Mouse (Mus musculus) ovary, postnatal 14 days (tissue): ENCODE results near the gene Mgmt.

Source experiments
- DNase-seq: peaks from one replicate; pipeline ENCODE4 v3.0.0; 2022; ENCODE audit warnings: low spot score

Gene Mgmt

GRCm38 (mm10) chr7:137002431-137002830 lies 108.0 kb downstream of the Mgmt start:
- no peak for DNase-seq

DNA sequence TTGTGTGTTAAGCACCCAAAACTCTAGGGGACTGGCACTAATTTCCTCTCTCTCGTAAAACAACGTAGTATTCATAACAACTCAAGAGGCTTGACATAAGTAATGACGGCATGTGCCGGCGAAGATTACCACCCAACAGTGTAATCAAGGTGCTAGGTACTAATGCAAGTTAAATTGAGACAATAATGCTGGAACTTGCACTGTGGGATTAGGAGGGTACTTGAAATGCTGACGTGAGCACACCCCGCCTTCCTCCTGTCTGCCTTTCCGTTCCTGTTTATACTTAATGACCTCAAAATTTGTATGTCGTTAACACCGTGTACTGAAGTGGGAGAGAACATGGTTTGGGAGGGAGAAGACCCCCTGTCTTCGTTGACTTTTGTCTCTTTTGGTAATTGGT lies 110.9 kb downstream of the Mgmt start:
- DNase-seq: no peak

GRCm38 (mm10) chr7:137008321-137008720 lies 113.9 kb downstream of the Mgmt start:
- no peak for DNase-seq

DNA sequence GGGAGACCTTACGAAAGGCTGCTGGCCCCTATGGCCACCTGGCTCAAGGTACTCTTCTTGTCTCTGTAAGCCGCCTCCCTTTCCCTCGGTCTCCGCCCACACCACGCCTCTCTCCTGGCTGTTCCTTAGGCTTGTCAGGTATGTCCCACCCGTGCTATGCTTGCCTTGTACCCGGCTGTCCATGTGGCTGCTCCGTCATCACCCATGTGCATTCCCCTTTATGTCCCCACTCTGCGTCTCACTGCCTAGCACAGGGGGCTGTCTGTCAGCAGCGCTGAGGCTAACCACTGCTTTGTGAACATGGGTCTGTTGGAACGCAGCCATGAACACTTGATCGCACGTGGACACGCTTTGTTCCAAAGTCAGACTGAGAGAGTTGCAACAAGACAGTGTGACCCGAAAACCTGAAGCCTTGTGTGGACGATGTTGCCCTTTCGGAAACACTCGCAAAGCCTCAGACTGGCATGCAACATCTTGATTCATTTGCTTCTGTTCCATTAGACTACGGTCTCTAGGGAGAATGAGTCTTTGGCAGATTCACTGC lies 115.4 kb downstream of the Mgmt start:
- DNase-seq: no peak

DNA sequence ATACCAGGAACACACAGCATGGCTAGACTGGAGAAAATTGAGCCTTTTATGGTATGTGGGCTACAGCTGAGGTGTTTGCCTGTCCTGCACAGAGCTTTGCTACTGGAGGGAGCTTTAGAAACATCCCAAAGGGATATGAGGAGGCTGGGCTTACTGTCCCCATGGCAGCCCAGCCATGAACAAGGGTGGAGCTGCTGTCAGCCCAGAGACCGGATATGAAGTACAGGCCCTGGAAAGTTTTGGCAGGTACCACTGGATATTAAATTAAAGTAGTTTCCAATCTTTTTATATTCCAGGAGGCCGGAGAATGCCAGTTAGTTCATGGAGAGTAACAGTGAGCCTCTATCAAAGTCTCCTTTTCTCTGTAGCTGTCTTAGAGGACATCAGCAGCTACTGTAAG lies 116.0 kb downstream of the Mgmt start:
- no peak for DNase-seq

DNA sequence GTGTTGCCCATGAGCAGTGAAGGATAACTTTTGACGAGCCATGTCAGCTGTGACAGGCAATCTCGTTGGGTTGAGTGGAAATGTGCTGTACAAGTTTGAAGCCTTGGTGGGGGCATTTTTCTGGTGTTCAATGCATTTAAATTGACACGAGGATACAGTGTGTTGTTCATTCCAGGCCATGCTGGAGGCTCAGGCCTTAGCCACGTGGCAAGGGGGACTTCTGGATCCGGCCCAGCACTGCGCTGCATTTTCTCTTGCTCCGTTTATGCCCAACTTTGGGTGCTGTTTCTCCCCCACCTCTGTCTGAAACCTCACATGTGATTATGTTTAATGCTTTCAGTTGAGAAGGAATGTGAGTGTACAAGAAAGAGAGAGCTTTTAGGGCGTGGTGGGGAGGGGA lies 118.3 kb downstream of the Mgmt start:
- no peak for DNase-seq

GRCm38 (mm10) chr7:137013433-137013832 lies 119.0 kb downstream of the Mgmt start:
- DNase-seq: no peak

DNA sequence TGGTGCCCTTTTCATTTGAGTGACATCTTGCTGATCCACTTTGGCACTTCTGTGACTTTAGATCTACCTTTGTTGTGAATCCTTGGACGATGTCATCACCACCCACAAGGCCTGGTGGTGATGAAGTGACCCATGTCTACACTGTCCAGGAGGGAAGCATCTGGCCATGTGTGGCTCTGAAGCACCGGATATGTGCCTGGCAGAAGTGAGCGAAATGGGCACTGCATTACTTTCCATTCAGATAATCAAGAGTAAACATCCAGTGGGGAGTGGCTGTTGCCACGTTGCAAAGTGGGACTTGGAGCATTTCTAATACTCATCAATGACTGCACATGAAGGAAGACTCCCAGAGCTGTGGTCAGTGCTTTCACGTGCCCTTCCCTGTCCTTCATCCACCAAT lies 124.2 kb downstream of the Mgmt start:
- no peak for DNase-seq

- DNase-seq: no peak
Observed at GRCm38 (mm10) chr7:137020195-137020594, 125.8 kb downstream of the Mgmt start.

DNA sequence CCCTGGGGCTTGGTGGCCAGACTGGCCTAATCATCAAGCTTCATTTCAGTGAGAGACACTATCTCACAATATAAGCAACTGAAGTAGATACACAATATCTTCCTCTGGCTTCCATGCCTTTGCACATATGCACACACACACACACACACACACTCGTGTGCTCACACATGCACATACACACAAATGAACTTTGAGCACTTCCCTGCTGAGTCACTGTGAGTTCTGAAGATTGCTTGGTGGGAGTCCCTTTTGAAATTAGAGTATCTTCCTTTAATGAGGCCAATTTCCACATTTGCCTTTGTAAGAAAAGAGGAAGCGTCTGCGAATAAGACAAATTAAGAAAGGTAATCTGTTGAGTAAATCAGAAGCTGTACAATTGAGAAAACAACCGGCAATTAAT lies 136.4 kb downstream of the Mgmt start:
- DNase-seq: no peak

DNA sequence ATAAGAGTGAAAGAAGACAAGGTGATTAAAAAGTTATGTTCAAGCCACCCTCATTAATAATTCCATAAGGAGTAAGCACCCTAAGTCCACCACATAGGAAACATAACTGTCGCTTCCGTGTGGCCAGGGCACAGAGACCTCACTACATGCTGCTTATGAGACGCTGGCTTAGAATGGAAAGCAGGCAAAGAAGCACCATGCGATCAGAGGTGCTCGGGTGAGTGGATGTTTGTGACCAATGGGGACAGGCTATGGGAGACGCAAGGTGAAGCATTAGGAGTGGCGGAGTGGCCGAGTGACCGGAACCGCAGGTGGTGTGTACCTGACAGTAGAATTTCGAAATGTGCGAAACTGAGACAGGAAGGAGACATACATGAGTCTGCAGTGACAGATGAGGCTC lies 138.8 kb downstream of the Mgmt start:
- no peak for DNase-seq

DNA sequence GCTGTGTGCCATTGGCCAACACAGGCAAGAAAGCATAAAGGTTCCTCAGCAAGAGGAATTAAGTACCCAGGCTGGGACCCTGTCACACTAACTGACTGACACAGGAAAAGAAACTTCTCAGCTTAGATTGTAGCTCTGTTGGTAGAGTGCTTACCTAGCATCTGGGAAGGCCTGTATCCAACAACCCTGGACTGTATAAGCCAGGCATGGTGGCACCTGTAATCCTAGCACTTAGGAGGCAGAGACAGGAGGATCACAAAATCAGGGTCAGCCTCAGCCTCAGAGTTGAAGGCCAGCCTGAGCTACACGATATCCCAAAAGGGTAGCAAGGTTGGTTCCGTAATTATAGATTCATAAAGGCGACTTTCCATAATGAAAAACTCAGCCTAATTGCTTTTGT lies 140.6 kb downstream of the Mgmt start:
- no peak for DNase-seq

- no peak for DNase-seq
Observed at GRCm38 (mm10) chr7:137035916-137036315, 141.5 kb downstream of the Mgmt start.

GRCm38 (mm10) chr7:137037471-137037870 lies 143.1 kb downstream of the Mgmt start:
- no peak for DNase-seq

DNA sequence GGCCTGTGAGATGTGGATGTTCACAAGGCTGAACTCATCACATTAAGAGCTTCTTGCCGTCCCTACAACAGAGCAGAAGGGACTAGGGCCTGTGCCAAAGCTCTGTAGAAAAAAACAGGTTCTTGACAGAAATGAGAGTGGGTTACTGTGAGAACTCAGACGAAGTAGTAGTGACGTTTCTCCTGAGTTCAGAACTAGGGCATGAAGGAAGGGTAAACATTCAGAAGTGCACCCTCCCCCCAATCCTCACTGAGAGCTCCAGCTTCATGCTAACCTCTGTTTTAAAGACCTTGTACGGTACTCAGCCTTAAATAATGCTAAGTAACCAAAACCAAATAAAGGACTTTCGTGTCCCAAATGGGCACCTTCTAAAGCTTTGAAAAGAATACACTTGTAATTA lies 143.5 kb downstream of the Mgmt start:
- no peak for DNase-seq

GRCm38 (mm10) chr7:137038311-137038945 lies 144.0 kb downstream of the Mgmt start:
- no peak for DNase-seq

DNA sequence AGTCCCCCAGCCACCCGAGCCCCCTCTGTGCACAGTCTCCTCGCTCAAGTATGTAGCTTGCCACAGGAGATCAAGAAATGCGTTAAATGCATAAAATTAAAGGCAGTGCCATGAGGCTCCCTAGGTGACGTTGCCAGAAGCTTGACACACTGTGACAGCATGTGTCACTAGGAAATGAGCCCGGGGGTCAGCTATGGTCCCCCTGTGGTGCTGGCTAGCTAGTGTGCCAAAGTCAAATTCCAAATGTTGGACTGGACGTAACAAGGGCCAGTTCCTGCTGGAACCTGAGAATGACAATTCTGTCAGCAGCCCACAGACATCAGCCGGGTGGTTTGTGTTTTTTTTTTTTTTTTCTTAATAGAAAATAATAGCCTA lies 144.5 kb downstream of the Mgmt start:
- no peak for DNase-seq

DNA sequence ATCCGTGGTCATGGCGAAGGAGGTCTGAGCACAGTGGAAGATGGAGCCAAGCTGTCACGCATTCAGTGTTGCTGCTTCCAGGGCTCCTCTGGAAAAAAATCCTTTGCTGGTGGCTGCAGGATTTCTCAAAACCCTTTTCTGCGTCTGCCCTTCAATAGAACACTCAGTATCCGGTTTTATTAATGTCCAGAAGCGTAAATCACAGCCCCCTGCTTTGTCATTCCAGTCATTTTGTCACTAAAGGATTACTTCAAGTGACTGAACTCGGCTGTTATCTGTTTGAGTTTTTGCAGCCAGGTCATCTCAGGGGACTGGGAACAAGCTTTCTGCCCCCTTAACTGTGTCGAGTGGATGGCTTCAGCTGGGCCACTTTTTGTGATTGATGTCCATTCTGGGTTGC lies 146.2 kb downstream of the Mgmt start:
- no peak for DNase-seq

DNA sequence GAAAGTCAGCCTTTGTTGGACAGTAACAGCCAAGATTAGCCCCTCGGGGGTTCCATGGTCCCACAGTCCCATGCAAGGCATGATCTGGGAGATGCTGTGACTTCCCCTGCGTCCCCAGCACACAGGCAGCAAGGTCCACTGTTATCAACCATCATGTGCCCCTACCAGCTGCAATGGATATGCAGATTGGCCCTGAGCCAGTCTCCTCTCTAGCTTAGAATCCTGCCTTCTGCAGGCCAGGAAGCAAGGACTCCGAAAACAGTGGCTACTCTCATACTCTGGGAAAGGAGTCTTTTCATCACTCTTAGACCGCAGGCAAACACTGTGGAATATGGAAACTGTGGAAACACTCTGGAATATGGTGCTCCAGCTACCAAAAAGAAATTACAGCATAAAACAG lies 152.5 kb downstream of the Mgmt start:
- DNase-seq: no peak

DNA sequence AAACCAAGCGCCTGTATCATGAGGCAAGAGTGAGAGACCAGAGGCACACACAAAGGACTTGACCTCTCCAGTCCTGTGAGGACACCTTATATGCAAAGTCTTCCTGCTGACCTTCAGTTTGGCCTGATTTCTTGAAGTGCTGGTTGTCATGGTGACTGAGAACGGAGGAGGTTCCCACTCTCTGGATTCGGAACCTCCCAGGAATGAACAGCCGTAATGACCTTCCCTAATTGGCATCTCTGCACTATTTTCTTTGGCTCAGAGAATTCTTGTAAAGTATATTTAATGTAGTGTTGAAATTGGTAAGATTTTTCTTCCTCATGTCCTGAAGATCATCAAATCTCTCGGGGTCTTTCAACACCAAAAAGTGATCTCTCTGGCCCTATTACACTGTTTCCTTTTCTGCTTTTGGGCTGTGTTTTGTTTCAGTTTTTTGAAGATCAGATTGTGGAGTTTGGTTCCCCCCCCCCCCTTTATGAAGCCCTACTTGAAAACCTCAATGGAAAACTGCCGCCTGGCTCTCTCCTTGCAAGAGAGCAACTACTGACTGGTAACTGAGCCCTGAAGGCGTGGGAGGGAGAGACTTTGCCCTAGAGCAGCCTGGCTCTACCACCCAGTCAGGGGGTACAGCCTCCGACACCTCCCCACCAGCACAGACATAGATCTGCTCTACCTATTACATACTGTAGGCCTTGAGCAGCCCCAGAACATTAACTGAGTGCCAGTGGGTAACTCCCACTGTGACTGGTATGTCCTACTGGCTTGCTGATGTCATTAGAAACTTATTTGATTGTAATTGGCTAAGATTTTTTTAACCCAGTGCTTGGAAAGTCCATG lies 153.9 kb downstream of the Mgmt start:
- DNase-seq: peak; percentile 18

DNA sequence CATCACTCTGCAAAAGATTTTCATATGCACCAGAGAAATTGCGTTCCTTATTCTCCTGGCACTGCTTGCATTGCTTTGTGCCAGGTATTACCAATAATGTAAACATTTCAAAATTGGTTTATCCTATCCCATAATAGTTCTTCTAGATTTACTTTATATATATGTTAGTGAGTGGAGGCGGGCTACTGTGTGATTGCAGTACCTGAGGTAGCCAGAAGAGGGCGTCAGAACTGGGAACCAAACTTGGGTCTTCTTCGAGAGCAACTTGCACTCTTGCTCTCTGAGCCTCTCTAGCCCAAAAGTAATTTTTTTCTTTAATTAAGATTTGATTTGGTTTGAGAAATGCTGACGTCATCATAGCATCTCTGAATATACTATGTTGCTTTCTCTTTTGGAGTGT lies 159.9 kb downstream of the Mgmt start:
- no peak for DNase-seq

GRCm38 (mm10) chr7:137056126-137056525 lies 161.7 kb downstream of the Mgmt start:
- DNase-seq: no peak

DNA sequence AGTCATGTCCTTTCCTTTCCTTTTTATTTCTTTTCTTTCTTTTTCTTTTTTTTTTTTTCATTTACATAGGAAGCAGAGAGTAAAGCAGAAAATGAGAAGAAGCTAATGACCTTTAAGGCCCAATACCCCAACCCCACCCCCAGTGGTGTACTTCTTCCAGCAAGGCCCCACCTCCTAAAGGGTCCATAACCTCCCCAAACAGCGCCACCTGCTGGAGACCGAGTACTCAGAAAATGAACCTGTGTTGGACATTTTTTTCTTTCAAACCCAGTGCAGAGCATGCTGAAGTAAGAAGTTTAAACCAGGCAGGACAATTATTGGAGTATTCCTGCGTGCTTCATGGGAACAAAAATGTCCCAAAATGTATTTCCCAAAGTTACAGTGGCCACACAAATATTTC lies 166.1 kb downstream of the Mgmt start:
- no peak for DNase-seq

DNA sequence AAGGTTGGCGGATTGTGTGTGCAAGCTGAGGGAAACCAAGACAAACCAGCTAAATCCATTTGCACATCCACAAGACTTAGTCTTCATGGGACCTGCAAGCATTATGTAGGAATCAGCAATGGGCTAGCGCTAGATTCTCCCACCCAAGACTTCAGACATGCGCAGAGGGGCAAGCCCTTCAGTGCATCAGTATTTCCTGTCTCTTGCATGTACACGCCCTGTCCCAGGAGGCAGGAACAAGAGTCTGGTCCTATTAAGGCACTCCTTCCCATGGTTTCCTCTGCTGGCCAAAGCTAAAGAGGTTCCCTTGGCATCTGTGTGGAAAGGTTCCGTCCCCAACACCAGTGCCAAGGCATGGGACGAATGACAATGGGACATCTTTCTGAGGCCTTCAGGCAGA lies 166.7 kb downstream of the Mgmt start:
- DNase-seq: no peak
